Mouse (Mus musculus): ENCODE measurements around the gene Olfr1389. TPM values are rescaled to one million over a fixed set of nuclear protein-coding genes. Genes with fewer than 3 reads are reported as not detected.
"Not testable (repeated sequence)": the region's sequence is repeated elsewhere in the genome, so short reads cannot be mapped to it uniquely, and the experiment has no call there.

Gene Olfr1389
- polyA plus RNA-seq, 1 experiment from 2014 or later = not detected

DNA sequence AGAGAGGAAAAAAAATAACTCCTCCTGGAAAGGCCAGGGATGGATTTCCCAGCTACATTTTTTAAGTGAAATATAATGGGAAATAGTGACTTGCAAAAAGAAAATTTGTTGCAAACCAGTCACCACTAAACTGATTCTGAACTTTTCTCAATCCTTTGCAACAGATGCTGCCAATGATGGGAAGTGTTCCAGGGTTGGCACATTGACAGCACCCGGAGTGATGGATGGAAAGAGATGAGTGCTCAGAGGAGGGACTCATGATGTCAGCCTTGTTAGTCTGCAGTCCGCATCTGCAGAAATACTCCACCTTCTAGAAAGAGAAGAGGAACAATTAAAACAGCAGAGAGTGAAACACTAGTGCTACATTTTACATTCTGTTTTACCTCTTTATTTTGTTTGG, 6.8 kb downstream of the Olfr1389 start:
- ATAC-seq (no peak), DNase-seq (ENCODE audit: low spot score) (no peak)
- no peak for TF ChIP-seq EP300 (IDR thresholded peaks at IDR 0.05)
- TF ChIP-seq CTCF (IDR thresholded peaks at IDR 0.05) = no peak
- 76% methylated on average over 2 of the region's 2 CpGs for WGBS
- H3K27ac ChIP-seq (ENCODE audit: low read length) = no peak overlapping the region
- no peaks in the 10 kb centered on the region for H3K36me3 ChIP-seq (ENCODE audit: insufficient read depth, low read length)
- no peak overlapping the region for H3K4me3 ChIP-seq (ENCODE audit: low read depth, low read length)
- no peak overlapping the region for H3K9ac ChIP-seq (replicated peaks; ENCODE audit: low read depth)
- H3K4me1 ChIP-seq (ENCODE audit: insufficient read depth, low read depth, low read length) = no peaks in the 10 kb centered on the region
- H3K4me2 ChIP-seq (replicated peaks; ENCODE audit: low read depth, low read length) = no peak overlapping the region
- H3K9me3 ChIP-seq (ENCODE audit: low read length) = no peaks in the 10 kb centered on the region
- no peaks in the 10 kb centered on the region for H3K27me3 ChIP-seq (replicated peaks; ENCODE audit: insufficient read depth, low read length)

DNA sequence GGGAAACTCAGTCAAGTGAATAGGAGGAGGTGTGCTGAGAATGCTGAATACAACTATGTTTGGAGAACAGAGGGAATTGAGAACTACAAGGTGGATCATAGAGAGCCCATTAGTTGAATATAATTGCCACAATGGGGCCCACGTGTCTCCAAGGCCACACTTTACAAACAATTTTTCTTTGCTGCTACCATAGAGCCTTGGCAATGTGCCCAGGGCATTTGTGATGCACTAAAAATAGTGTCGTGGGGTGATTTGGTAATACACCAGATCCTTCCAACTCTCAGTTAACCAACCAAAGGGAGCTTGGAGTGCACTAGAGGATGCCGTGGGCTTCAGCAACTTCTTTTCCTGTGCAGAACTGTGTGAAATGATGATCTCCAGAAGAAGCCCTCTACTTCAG, 13.5 kb downstream of the Olfr1389 start, which contains the start of gene Olfr1388:
Gene Olfr1388, plus strand, starts transcription at position 214 of the 400 bp plus-strand sequence.
- no peak within 1 kb of the TSS for H3K27ac ChIP-seq (ENCODE audit: low read length)
- 38% methylated on average over 3 of the region's 3 CpGs for WGBS
- H3K27me3 ChIP-seq (replicated peaks; ENCODE audit: insufficient read depth, low read length) = no peaks in the 10 kb centered on the region
- no peaks in the 10 kb centered on the region for H3K36me3 ChIP-seq (ENCODE audit: insufficient read depth, low read length)
- H3K9ac ChIP-seq (replicated peaks; ENCODE audit: low read depth) = no peak within 1 kb of the TSS
- no peak within 1 kb of the TSS for H3K4me3 ChIP-seq (ENCODE audit: low read depth, low read length)
- DNase-seq (ENCODE audit: low spot score) (no peak), ATAC-seq (no peak)
- no peaks in the 10 kb centered on the region for H3K4me1 ChIP-seq (ENCODE audit: insufficient read depth, low read depth, low read length)
- TF ChIP-seq CTCF (IDR thresholded peaks at IDR 0.05) (no peak), EP300 (IDR thresholded peaks at IDR 0.05) (no peak)
- no peak within 1 kb of the TSS for H3K4me2 ChIP-seq (replicated peaks; ENCODE audit: low read depth, low read length)
- H3K9me3 ChIP-seq (ENCODE audit: low read length) = no peaks in the 10 kb centered on the region

DNA sequence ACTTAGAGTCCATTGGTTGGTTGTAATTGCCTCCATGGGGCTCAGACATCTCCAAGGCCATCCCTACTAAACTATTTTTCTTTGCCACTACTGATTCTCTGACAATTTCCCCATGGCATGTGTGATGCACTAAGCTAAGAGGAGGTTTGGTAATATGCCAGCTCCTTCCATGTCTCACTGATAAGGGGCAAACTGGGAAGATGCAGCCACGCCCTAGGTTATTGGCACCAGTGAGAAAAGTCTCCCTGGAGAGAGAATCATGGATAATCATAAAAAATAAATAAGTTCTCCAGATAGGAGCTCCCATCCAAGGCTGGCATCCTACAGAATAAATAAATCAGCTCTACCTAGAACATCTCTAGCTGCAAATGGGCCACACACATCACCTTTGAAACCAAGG, 32.2 kb downstream of the Olfr1389 start, which contains the start of gene Olfr1387:
Gene Olfr1387, plus strand, starts transcription at position 301 of the 400 bp plus-strand sequence.
- no peaks in the 10 kb centered on the region for H3K9me3 ChIP-seq (ENCODE audit: low read length)
- ATAC-seq (no peak), DNase-seq (ENCODE audit: low spot score) (no peak)
- no peaks in the 10 kb centered on the region for H3K27me3 ChIP-seq (replicated peaks; ENCODE audit: insufficient read depth, low read length)
- WGBS = 50% methylated on average over 1 of the region's 1 CpGs
- TF ChIP-seq CTCF (IDR thresholded peaks at IDR 0.05) (no peak), EP300 (IDR thresholded peaks at IDR 0.05) (no peak)
- no peak within 1 kb of the TSS for H3K4me3 ChIP-seq (ENCODE audit: low read depth, low read length)
- H3K36me3 ChIP-seq (ENCODE audit: insufficient read depth, low read length) = no peaks in the 10 kb centered on the region
- no peak within 1 kb of the TSS for H3K4me2 ChIP-seq (replicated peaks; ENCODE audit: low read depth, low read length)
- H3K27ac ChIP-seq (ENCODE audit: low read length) = no peak within 1 kb of the TSS
- no peaks in the 10 kb centered on the region for H3K4me1 ChIP-seq (ENCODE audit: insufficient read depth, low read depth, low read length)
- no peak within 1 kb of the TSS for H3K9ac ChIP-seq (replicated peaks; ENCODE audit: low read depth)

DNA sequence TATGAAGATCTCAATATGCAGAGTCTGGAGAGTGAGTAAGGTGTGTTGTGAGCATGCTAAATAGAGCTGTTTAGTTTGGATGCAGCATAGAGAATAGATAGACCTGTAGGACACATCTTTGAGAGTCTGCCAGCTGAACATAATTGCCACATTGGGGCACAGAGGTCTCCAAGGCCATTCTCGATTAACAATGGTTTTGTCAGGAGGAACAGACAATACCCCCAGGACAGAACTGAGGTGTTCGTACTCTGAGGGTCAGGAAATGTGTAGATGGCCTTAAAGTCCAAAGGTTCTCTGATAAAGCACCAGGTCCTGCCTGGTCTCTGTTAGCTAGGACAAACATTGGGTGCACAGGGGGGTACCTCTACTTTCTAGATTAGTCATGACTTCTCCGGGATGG, 41.9 kb downstream of the Olfr1389 start, which contains the start of gene Olfr1386:
Gene Olfr1386, plus strand, starts transcription at position 301 of the 400 bp plus-strand sequence.
- not testable (repeated sequence) for H3K27me3 ChIP-seq (replicated peaks; ENCODE audit: insufficient read depth, low read length); H3K4me1 ChIP-seq (ENCODE audit: insufficient read depth, low read depth, low read length); H3K27ac ChIP-seq (ENCODE audit: low read length); H3K36me3 ChIP-seq (ENCODE audit: insufficient read depth, low read length); DNase-seq (ENCODE audit: low spot score); H3K9me3 ChIP-seq (ENCODE audit: low read length); H3K4me3 ChIP-seq (ENCODE audit: low read depth, low read length); ATAC-seq; H3K9ac ChIP-seq (replicated peaks; ENCODE audit: low read depth); H3K4me2 ChIP-seq (replicated peaks; ENCODE audit: low read depth, low read length)
- WGBS = 84% methylated on average over 2 of the region's 3 CpGs

Other genes with a start within 250 kb of the Olfr1389 start
- 0.56 and 0.82 TPM in 2 replicates for gene Btnl9, start 235.9 kb upstream of the Olfr1389 start, polyA plus RNA-seq (2015; fragmentation: Nextera tagmentation; extraction: Ambion mirVana)
- gene Zfp62, start 219.8 kb upstream of the Olfr1389 start, polyA plus RNA-seq (2015; fragmentation: Nextera tagmentation; extraction: Ambion mirVana) = 19.6 and 21.5 TPM in 2 replicates
- 90.2 and 94.5 TPM in 2 replicates for gene Mgat1, start 178.9 kb upstream of the Olfr1389 start, polyA plus RNA-seq (2015; fragmentation: Nextera tagmentation; extraction: Ambion mirVana)
- gene Olfr1393, start 144.8 kb upstream of the Olfr1389 start, polyA plus RNA-seq (2015; fragmentation: Nextera tagmentation; extraction: Ambion mirVana) = not detected in 2 replicates
- gene Olfr1392, start 137.8 kb upstream of the Olfr1389 start, polyA plus RNA-seq (2015; fragmentation: Nextera tagmentation; extraction: Ambion mirVana) = 0.05 TPM in 1 of 2 replicates, not detected in the other
- not detected in 2 replicates for gene Olfr10, start 118.3 kb upstream of the Olfr1389 start, polyA plus RNA-seq (2015; fragmentation: Nextera tagmentation; extraction: Ambion mirVana)
- gene Olfr1391, start 100.3 kb upstream of the Olfr1389 start, polyA plus RNA-seq (2015; fragmentation: Nextera tagmentation; extraction: Ambion mirVana) = not detected in 2 replicates
- not detected in 2 replicates for gene Olfr1390, start 87.9 kb upstream of the Olfr1389 start, polyA plus RNA-seq (2015; fragmentation: Nextera tagmentation; extraction: Ambion mirVana)
- gene Olfr1388, start 13.6 kb downstream of the Olfr1389 start, polyA plus RNA-seq (2015; fragmentation: Nextera tagmentation; extraction: Ambion mirVana) = not detected in 2 replicates
- not detected in 2 replicates for gene Olfr1387, start 32.3 kb downstream of the Olfr1389 start, polyA plus RNA-seq (2015; fragmentation: Nextera tagmentation; extraction: Ambion mirVana)
- gene Olfr1386, start 42.0 kb downstream of the Olfr1389 start, polyA plus RNA-seq (2015; fragmentation: Nextera tagmentation; extraction: Ambion mirVana) = not detected in 2 replicates
- not detected in 2 replicates for gene Olfr1385, start 66.0 kb downstream of the Olfr1389 start, polyA plus RNA-seq (2015; fragmentation: Nextera tagmentation; extraction: Ambion mirVana)
- not detected in 2 replicates for gene Olfr1384, start 83.7 kb downstream of the Olfr1389 start, polyA plus RNA-seq (2015; fragmentation: Nextera tagmentation; extraction: Ambion mirVana)
- gene Olfr1383, start 96.6 kb downstream of the Olfr1389 start, polyA plus RNA-seq (2015; fragmentation: Nextera tagmentation; extraction: Ambion mirVana) = not detected in 2 replicates
- gene Olfr1382, start 105.2 kb downstream of the Olfr1389 start, polyA plus RNA-seq (2015; fragmentation: Nextera tagmentation; extraction: Ambion mirVana) = not detected in 2 replicates
- gene Olfr1381, start 120.4 kb downstream of the Olfr1389 start, polyA plus RNA-seq (2015; fragmentation: Nextera tagmentation; extraction: Ambion mirVana) = not detected in 2 replicates
- gene Olfr1380, start 133.8 kb downstream of the Olfr1389 start, polyA plus RNA-seq (2015; fragmentation: Nextera tagmentation; extraction: Ambion mirVana) = not detected in 2 replicates
- gene Flt4, start 186.2 kb downstream of the Olfr1389 start, polyA plus RNA-seq (2015; fragmentation: Nextera tagmentation; extraction: Ambion mirVana) = 9.7 and 9.8 TPM in 2 replicates
- gene Scgb3a1, start 240.5 kb downstream of the Olfr1389 start, polyA plus RNA-seq (2015; fragmentation: Nextera tagmentation; extraction: Ambion mirVana) = 261 and 341 TPM in 2 replicates

Measured in lung, postnatal 0 days (tissue).